Mouse (Mus musculus): ENCODE data around the gene Stxbp1.

Gene Stxbp1

DNA sequence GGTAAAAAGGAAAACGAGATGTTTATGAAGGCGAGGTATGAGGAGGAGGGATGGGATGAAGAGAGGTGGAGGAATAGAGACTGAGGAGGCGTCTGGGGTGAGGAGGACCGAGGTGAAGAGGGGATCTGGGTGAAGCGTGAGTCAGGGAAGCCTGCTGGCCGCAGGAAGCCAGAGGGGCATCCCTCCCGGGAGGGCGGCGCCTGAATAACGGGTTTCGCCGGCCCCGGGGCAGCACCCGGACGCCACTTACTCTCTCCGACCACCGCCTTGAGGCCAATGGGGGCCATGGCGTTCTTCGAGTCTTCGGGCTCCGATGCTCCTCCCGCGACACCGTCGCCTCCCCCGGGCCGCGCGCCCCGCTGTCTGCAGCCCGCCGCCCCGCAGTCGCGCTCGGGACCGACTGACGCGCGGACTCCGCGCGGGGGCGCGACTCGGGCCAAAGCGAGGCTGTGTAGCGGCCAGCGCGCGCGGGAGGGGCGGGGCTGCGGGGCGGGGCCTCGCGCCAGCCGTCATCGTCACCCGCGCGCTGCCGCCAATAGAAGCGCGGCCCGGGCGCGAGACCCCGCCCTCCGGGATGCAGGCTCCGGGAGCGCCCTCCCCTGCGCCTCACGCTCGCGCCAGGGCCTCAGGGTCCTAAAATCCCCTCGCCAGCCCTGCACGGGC is at the start of gene Stxbp1:
TSS of gene Stxbp1 (minus strand) at position 441 of the 663 bp plus-strand sequence.
- DNase-seq (ENCODE audit: low read depth, low spot score), result peak; percentile 73

DNA sequence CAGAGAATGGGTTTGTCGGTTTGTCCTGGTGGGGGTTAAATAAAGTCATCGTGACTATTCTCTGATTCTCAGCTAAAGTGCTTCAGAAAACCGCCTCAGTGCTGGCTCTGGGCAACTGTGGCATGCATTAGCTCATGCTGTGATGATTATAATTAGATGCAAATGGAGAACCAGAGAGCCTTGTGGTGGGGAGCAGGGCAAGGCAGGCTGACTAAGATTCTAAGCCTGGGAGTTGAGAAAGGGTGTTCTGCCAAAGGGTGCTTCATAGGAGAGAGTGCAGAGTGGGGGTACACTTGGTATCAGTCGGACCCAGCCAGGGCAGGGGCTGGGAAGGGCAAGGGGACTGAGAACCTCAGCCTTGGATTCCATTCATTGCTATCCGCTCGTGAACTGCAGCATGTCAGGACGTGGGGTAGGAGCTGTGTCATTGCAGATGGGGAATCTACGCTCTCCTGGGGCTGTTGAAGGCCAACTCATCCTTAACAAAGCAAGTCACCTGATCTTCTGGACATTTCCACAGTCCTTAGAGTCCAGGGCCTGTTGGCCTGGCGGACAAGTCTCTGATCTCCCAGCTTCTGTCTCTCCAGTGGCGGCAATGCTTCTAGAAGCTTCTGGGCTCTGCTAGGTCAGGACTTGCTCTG is 49.6 kb upstream of the Stxbp1 start:
- DNase-seq (ENCODE audit: low read depth, low spot score), result no peak

DNA sequence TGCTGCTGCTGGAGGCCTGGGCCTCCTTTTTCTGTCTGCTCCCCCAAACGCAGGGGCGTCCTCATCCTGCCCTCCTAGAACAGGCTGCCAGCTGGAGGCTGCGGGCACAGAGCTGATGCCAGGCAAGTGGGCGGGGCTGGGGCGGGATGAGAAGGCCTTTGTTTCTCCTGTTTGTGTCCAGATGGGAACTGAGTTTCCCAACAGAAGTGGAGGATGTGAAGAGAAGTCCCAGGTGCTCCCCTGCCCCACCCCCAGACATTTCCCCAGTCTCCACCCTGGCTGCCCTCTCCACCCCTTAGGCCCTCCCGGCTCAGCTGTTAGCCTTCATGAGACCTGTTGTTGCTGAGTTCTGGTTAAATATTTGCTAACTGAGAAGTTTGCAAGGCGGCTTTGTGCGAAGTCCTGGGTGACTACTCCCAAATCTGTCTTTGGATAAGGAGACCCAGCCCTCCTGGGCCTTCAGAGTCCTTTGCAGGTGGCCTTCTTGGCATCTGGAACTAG is 48.6 kb upstream of the Stxbp1 start:
- no peak for DNase-seq (ENCODE audit: low read depth, low spot score)

DNA sequence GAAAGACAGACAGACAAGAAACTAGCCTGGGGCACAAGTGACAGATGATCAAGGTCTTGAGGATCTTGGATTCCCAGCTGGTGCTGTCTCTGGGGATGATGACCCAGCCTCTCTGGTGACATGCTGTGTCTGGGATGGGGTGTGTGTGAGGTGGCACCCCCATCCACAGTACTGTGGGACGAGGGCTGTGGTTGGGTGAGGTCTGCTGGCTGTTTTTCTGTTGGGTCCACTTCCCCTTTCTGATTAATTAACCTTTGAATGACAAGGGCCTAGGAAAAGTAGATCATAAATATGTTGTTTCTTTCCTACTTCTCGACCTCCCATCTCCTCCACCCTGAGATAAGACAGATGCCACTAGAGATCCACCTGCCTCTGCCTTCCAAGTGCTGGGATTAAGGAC is 47.1 kb upstream of the Stxbp1 start:
- DNase-seq (ENCODE audit: low read depth, low spot score), result no peak

DNA sequence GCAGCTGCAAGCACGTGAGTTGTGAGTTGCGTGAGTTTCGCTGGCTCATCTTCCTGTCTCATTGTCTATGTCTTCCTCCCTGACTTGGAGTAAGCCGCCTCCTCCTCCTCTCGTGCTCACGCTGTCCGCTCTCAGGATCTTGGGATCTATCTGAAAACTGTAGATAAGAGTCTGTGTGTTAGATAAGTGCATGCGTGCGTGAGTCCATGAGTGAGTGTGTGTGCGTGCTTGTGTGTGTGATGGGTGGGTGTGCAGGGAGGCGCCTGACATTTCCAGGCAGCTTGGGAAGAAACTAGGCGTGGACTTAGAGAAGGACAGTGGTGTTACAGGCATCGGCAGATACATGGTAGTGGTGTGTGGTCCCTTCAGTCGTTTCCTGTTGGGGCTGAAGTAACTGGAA is 45.4 kb upstream of the Stxbp1 start:
- no peak for DNase-seq (ENCODE audit: low read depth, low spot score)

DNA sequence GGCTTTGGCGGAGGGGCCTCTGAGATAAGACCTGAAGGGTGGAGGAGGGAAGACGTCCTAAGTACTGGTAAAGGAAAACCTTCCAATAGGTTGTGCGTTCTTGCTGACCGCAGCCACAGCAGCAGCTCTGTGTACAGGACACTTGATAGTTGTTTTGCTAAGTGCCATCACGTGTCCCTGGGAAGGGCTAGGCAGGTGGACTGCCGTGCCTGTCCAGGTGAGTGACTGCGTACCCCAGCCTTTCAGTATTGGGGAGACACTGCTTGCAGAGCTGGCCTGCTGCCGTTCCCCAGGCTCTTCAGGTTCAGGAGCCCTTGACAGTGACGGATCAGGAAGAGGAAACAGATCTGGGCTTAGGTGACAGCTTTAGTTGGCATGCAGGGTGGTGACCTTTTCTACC is 44.2 kb upstream of the Stxbp1 start:
- no peak for DNase-seq (ENCODE audit: low read depth, low spot score)

DNA sequence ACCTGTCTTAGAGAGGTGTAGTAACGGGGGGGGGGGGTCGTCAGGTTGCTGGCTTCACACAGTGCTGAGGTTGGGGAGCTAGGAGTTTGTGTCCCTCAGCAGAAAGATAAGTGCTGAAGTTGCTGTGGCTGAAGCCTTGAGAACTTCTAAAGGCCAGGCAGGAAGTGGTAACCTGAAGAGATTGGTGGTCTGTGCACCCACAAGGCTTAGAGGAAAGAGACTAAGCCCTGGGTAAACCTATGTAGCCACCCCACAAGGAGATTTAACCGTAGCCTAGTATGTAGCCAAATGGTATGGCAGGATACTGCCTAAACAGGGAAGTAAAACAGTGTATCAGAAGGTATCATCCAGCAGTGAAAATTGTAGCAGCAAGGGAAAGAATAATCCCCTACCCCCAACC is 43.2 kb upstream of the Stxbp1 start:
- DNase-seq (ENCODE audit: low read depth, low spot score), result no peak

DNA sequence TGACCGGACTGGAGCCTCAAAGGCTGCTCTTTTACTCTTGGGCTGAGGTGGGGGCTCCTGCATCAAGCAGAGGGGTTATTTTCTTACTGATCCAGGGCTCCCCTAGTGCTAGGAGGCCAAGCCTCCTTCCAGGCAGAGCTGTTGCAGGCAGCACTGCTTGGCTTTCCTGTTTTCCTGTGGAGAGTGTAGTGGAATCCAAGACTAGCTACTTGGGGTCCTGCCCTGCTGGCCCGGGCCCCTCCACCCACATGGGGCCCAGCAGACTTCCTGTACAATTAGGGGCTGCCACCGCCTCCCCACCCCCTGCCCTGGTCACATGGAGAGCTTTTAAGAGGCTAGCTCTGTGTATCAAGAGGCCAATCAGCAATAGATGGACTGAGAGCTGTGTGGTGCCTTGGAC is 41.5 kb upstream of the Stxbp1 start:
- no peak for DNase-seq (ENCODE audit: low read depth, low spot score)

DNA sequence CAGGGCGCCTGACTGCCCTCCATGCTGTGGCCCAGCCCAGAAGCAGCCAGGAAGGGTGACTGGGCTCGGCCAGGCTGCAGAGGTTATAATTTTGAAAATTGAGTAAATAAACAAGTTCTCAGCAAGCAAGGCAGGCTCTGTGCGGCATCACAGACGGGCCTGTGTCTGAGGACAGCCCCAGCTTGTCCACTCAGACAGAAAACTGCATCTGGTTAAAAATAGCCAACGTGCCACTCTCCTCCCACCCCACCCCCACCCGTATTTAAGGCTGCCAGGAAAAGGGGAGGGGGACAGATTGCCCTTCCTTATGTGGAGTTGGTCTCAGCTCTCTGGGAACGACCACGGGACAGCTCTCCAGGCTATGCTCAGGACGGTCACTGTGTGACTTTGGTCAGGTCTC is 41.0 kb upstream of the Stxbp1 start:
- no peak for DNase-seq (ENCODE audit: low read depth, low spot score)

DNA sequence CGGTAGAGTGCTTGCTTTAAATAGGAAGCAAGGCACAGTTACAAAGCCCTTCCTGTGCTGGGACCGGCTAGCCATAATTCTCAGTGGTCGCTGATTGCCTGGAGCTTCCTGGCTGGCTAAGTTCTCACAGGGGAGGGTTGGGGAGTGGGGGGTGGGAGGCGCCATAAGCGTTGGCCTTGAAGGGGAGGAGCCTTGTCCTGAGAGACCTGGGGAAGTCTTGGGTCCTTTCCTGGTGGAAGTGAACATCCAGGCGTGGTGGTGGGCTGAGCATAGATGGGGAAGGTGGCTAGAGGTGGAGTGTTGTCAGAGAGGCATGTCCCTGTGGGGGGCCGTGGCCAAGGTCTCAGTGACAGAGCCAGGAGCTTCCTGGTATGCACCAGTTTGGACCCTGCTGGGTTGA is 37.7 kb upstream of the Stxbp1 start:
- no peak for DNase-seq (ENCODE audit: low read depth, low spot score)

DNA sequence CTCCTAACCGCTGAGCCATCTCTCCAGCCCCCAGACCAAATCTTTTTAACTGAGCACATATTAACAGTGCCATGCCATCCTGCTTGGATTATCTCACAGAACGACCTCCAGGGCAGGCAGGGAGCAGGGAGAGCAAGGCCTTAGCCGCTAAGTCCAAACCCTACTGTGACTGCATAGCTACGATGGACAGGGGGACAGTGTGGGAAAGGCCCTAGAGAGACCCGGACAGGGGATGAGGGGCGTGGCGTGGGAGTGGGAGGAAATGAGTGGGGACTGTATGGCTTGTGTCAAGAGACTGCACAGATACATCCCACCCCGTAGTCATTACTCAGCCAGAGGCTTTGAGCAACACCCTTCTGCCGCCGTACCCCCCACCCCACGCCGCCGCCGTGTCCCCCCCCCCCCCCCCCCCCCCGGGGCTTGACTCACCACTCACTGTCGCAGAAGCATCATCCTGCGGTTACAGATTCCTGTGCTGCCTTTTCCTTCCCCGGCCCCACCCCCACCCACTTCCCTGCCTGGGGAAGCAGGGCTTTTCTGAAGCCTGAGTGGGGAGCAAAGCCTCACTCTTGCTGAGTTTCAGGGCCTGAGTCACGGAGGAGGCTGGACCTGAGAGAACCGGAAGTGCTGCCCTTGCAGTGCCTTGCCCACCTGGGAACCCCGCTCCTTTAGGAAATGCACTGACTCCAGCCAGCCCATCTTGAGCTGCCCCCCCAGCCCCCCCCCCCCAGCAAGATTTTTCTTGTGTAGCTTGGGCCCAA is 35.4 kb upstream of the Stxbp1 start:
- no peak for DNase-seq (ENCODE audit: low read depth, low spot score)

DNA sequence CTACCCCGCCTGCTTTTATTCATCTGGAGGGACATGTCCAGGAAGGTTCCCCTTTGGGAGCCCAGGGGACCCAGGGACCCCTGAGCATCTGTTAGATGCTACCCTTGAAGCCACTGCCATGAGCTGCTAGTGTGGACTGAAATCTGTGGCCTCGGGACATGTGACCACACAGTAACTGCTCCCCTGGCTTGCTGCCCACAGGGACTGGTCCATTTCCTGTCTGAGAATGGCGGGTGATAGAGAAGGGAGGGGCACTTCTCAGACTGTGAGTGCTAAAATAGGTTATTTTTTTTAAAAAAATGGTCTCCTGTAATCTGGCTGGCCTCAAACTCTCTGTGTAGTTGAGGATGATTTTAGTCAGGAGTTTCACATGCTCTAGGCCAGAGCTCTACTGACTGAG is 34.7 kb upstream of the Stxbp1 start:
- DNase-seq (ENCODE audit: low read depth, low spot score), result no peak

DNA sequence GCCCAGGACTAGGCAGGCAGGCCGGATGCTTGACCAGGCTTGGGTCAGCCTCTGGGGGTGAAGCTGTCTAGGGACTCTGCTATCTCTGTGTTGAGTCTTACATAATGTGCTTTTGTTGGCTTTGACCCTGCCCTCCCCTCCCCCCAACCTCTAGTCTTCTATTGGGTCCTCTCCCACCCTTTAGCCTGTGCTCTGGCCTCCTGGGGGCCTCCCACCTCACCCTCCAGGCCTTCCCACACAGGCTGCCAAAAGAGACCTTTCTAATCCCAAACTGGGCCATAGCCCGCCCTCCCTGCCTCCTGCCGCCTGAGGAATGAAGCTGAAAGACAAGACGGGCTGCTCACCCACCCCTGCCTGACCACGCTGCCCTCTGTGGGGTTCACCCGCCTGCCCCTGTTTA is 34.0 kb upstream of the Stxbp1 start:
- DNase-seq (ENCODE audit: low read depth, low spot score), result no peak

DNA sequence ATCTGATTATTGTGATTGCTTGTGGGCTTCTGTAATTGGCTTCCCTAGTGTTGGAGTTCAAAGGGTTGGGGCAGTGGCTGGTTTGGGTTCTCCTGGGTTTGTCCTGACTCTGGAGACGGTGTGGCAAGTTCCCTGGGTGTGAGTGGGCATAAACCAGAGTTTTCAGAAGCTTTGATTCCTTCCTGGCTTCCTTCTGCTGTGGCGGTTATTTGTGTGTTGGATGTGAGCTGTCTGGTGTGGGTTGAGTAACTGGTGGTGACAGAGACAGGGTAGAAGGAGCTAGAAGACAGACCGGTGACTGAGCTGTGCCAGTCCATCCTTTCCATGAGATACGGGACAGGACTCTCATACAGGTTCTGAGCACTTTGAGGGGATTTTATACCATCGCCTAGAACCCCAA is 32.5 kb upstream of the Stxbp1 start:
- no peak for DNase-seq (ENCODE audit: low read depth, low spot score)

DNA sequence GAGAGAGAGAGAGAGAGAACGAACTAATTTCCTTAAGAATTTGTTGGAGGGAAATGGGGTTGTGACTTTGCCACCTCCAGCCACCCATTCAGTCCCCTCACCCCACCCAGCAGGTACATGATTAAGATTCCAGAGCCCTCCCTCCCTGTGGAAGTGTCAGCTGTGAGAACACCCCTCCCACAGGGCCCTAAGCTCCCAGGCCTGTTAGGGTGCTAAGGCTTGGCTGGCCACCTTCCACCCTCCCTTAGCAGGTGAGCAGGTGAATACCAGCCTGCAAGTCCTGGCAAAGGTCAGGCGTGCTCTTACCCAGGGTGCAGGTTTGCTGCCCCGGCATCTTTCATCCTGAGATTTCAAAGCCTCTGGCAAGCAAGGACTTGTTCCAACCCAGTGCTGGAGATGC is 31.4 kb upstream of the Stxbp1 start:
- DNase-seq (ENCODE audit: low read depth, low spot score), result no peak

DNA sequence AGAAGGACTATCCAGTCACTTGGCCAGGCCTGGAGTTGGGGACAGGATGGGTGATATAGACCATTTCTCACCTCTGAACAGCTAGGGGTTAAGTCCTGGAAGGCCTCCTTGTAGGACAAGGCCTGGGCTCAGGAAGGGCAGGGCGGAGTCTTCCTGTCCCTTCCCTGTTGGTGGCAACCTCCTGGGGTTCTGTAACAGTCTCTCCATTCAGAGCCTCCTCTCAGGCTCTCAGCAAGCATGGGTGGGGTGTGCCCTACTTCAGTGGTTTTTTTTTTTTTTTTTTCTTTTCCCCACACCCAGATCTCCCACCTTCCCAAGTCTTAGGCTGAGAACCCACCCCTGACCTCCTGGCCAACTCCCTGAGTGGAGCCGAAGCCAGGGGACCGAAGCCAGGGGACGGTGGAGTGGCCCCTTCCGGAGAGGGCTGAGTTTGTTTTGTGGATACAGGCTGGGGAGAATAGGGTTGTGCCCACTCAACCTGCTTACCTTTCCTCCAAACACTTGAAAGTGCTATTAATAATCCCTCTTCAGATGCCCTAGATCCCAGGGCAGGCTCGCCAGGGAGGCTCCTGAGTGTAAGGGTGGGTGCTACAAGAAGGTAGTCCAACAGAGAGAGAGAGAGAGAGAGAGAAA is 30.8 kb upstream of the Stxbp1 start:
- DNase-seq (ENCODE audit: low read depth, low spot score), result no peak

DNA sequence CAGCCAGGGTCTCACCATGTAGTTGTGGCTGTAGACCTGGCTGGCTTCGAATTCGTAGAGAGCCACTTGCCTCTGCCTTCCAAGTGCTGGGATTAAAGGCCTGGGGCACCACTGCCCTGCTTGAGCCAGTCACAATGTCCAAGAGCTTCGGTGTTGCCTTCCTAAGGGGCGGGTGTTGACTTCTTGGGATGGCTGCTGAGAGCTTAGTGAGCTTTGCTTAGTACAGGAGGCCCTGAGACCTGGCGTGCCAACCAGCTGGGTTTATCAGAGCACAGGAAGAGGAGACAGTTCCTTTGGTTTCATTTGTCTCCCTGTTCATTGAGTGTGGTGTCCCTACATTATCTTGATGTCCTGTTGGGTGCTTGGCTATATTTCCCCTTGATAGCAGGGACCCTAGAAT is 30.3 kb upstream of the Stxbp1 start:
- no peak for DNase-seq (ENCODE audit: low read depth, low spot score)

DNA sequence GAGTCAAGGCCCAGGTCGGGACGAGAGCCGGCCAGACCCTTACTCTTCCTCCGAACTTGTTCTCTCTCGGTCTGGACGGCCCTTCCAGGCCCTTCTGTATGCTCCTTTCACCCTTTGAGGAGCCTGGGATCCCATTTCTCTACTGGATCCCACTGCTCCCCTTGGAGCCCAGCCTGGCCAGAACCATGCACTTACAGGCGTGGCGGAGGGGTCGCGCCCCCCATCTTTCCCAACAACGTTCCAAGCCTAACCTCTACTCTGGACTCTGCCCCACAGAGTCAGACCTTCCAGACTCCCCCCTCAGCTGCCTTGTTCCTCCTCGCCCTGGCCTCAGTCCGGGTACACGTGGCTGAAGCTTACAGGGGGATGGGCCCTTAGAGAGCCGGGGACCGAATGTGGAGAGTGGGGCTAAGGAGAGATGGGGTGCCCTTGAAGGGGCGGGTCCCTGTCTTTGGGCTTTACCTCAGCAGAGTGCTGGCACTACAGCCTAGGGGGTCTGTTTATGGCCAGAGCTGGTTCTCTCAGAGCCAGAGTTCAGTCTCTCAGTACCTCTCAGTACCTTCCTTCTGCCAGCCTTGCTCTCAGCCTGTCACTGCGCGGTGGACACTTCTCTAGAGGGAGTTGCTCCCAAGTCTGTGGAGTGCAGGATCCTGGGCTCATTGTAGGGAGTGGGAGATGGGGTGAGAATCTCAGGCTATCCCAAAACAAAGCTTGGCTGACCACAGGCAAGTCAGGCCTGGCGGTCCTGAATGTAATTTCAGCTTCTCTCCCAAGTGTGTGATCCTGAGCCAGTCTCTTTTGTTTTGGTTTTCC is 29.7 kb upstream of the Stxbp1 start:
- no peak for DNase-seq (ENCODE audit: low read depth, low spot score)

DNA sequence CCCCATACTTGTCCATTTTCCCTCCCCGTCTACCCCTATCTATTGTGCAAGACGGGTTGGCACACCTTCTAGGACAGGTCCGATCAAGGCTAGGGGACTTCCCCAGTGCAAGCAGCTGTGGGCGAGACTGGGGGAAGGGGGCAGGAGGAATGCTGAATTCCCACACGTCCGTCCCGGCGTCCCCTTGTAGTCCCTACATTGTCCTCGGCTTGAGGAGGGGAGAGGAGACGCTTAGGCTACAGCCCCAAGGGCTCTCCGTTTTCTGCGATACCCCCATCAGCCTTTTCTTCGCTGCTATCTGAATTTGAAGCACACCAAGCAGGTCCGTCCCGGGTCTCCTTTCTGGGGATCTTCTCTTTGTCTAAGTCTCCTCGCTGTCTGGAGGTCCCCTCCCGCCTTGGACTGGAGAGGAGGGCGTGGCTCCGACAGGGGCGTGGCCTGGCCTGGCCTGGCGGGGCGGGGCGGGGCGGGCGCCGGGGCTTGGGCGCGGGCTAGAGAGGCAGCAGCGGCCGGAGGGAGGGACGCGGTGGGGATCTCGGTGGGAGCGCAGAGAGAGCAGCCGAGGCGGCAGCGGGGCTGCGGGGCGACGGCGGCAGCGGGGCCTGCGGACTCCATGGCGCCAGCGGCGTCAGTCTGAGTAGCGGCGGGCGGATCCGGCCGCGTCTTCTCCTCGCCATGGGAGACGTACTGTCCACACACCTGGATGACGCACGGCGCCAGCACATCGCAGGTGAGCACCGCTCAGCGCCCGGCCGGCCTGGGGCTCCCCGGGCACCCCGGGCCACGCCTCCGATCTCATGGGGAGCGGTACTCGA is 28.8 kb upstream of the Stxbp1 start, which contains the start of gene Fam129b:
TSS of gene Fam129b (plus strand) at position 440 of the 815 bp plus-strand sequence.
- DNase-seq (ENCODE audit: low read depth, low spot score), result peak; percentile 49

DNA sequence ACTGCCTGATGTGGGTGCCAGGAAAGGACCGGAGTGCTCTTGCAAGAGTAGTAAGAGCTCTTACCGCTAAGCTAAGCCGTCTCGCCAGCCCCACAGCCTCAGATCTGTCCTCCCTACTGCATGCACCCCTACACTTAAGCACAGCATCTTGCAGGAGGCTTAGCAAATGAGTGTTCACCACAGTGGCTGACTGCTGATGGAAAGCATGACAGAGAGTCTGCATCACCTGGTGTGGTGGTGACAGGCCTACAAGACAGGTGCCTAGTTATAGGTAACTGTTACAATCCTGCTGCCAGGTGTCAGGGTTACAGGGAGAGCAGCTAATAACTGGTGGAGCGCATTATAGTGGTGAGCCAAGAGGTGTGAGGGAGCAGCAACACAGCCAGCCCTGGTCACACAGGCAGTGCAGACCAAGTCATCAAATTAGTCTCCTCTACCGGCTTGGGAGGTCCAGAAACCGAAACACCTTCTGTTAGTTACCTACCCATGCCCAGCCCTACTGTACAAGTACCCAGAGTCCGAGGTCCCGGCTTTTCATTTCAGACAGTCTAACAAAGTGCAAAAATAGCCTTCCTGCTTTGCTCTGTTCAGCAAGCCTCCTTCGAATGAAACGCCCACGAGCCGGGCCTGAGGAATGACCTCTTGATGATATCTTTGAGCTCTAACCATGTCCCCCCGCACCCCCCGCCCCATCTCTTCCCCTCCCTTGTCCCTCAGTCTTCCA is 28.1 kb upstream of the Stxbp1 start:
- DNase-seq (ENCODE audit: low read depth, low spot score), result no peak
